Mouse (Mus musculus) colon, adult 2 months (tissue): ENCODE data around the gene Pgc. TPM values are rescaled to one million over a fixed set of nuclear protein-coding genes. Genes with fewer than 3 reads are reported as not detected.

Source experiments
- polyA plus RNA-seq: library from polyadenylated mRNA; depleted of rRNA; stranded (reverse); fragments of >200 nt; gene quantifications from 2 replicates; pipeline ENCODE4 v1.2.3, GENCODE M21; 2012; rRNA removed

The Pgc gene
- polyA plus RNA-seq, result 0.43 and 0.95 TPM in 2 replicates

GRCm38 (mm10) chr17:47726566-47726965 lies at the start of gene Pgc:
Pgc (plus strand) TSS chr17:47726842.

GRCm38 (mm10) chr17:47688344-47688607 lies 38.4 kb upstream of the Pgc start, which contains the start of gene Tomm6:
Tomm6 (minus strand) TSS chr17:47688386.

GRCm38 (mm10) chr17:47688608-47689575 lies 37.8 kb upstream of the Pgc start, which contains the start of gene Frs3:
Frs3 (plus strand) TSS chr17:47689030.

GRCm38 (mm10) chr17:47694442-47694502 lies 32.4 kb upstream of the Pgc start, which contains the start of gene Gm21981:
Gm21981 (minus strand) TSS chr17:47694455.

DNA sequence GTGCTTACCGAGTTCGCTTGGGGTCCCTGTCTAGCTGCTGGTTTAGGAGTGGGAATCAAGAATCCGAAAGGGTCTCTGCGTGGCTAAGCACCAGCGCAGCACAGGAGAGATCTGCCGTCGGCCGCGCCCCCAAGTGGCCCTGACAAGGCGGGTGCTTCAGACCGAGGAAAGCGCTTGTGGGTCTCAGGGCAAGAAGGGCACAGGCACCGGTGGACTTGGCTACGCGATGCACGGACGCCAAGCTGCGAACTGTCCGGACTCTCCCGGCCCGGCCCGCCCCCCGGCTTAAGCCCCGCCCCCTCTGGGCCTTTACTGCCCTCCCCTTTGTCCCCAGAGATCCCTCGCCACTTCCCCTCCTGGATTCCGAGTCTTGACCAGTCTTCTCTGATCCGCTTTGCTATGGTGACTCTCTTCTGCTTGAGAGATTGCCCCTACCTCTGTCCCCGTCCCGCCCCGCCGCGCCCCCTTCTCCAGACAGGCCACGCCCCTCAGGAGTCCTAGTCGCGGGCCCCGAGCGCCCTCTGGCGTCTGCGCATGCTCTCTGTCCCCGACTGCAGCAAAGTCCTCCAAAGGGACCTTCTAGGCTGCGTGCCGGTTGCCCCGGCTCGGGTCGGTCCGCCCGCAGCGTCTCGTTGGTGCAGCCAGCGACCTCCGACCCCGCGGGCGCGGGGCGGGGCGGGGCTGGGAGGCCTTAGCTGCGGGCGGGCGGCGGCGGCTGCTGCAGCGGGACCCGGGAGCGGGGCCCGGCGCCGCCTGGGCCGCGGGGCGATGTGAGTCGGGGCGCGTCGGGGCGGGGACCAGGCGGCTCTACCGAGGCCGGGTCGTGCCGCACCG lies 31.9 kb upstream of the Pgc start, which contains the start of gene Prickle4:
Gene Prickle4, minus strand, starts transcription at position 234 of the 834 bp plus-strand sequence.

GRCm38 (mm10) chr17:47736856-47737255 lies 10.2 kb downstream of the Pgc start, which contains the start of gene Tfeb:
Tfeb (plus strand) TSS chr17:47737030.

Other genes starting within 250 kb of the Pgc start
- 15.2 and 17.2 TPM in 2 replicates for gene Taf8, start 224.6 kb upstream of the Pgc start, polyA plus RNA-seq
- 124 and 129 TPM in 2 replicates for gene Ccnd3, start 221.8 kb upstream of the Pgc start, polyA plus RNA-seq
- 8.1 and 8.4 TPM in 2 replicates for gene Bysl, start 115.3 kb upstream of the Pgc start, polyA plus RNA-seq
- 16.6 and 19.9 TPM in 2 replicates for gene Med20, start 115.3 kb upstream of the Pgc start, polyA plus RNA-seq
- 0.73 and 0.74 TPM in 2 replicates for gene Gm20517, start 115.3 kb upstream of the Pgc start, polyA plus RNA-seq
- 8.9 and 11.0 TPM in 2 replicates for gene Usp49, start 96.2 kb upstream of the Pgc start, polyA plus RNA-seq
- gene Tomm6, start 38.5 kb upstream of the Pgc start, polyA plus RNA-seq, result 75.5 and 81.0 TPM in 2 replicates
- gene Frs3, start 37.8 kb upstream of the Pgc start, polyA plus RNA-seq, result 13.0 and 15.1 TPM in 2 replicates
- 0.90 and 1.1 TPM in 2 replicates for gene Gm21981, start 32.4 kb upstream of the Pgc start, polyA plus RNA-seq
- gene Prickle4, start 32.1 kb upstream of the Pgc start, polyA plus RNA-seq, result 2.8 and 3.4 TPM in 2 replicates
- 50.1 and 54.3 TPM in 2 replicates for gene Tfeb, start 10.2 kb downstream of the Pgc start, polyA plus RNA-seq
- gene Mdfi, start 107.8 kb downstream of the Pgc start, polyA plus RNA-seq, result 15.9 and 20.7 TPM in 2 replicates
- 151 and 163 TPM in 2 replicates for gene Foxp4, start 197.8 kb downstream of the Pgc start, polyA plus RNA-seq